Mouse (Mus musculus) liver, postnatal 0 days (tissue): Measurements from ENCODE around the gene Pus10.

Source experiments
- CTCF ChIP-seq: sonication (generic); IDR thresholded peaks from 2 replicates; pipeline ENCODE4 v1.5.1; 2016; ENCODE audit warnings: antibody characterized with exemption, low read depth
- EP300 ChIP-seq: IDR thresholded peaks from 2 replicates; pipeline ENCODE4 v1.6.1; 2016; ENCODE audit warnings: antibody characterized with exemption, low read depth, mild to moderate bottlenecking

- no peak for TF ChIP-seq EP300
- no peak for TF ChIP-seq CTCF
Observed at GRCm38 (mm10) chr11:23688060-23688459, 22.6 kb downstream of the Pus10 start.
